ENCODE assay signal across 8 mouse cellular contexts in genomic region chr4:130519567-130520481, GRCm38 (mm10). TPM values are rescaled to one million over a fixed set of nuclear protein-coding genes. Genes with fewer than 3 reads are reported as not detected.
A peak's percentile ranks its signal among the peaks of the same experiment; 100 is the strongest.
DNase-seq lines count a peak whose midpoint lies in the region; TF ChIP-seq lines count a peak whose summit lies in the region.

No protein-coding gene starts in this region.

- H3K79me2 ChIP-seq in macrophage (ENCODE audit: inconsistent target): no peaks in the 10 kb centered on the region

- TF ChIP-seq POLR2A in cortical plate, adult 2 months (IDR thresholded peaks at IDR 0.05; ENCODE audit: extremely low read depth, insufficient read depth, low read length): no peak

- H3K4me3 ChIP-seq in cortical plate, adult 2 months (ENCODE audit: insufficient read depth, low read length): peak overlapping the region; percentile 43
- peak overlapping the region; percentile 59 for H3K4me3 ChIP-seq in left cerebral cortex, adult 2 months
- peak overlapping the region; percentile 52 for H3K4me3 ChIP-seq in macrophage (ENCODE audit: inconsistent target)

- 10% methylated on average over 40 of the region's 40 CpGs for WGBS in macrophage (ENCODE audit: missing documents)

- H3K4me1 ChIP-seq in cortical plate, adult 2 months (ENCODE audit: control insufficient read depth, insufficient read depth, low read length): no peaks in the 10 kb centered on the region

- TF ChIP-seq CTCF in cortical plate, adult 2 months (IDR thresholded peaks at IDR 0.05; ENCODE audit: extremely low read depth, insufficient read depth, low read length): no peak
- no peak for TF ChIP-seq CTCF in left cerebral cortex, adult 2 months (IDR thresholded peaks at IDR 0.05)

- H3K36me3 ChIP-seq in macrophage (ENCODE audit: inconsistent target): no peaks in the 10 kb centered on the region

- DNase-seq in adipocyte (ENCODE audit: low spot score): peak; percentile 54
- peak; percentile 85 to 86 for DNase-seq in gastrocnemius, adult 8-10 months (ENCODE audit: low spot score in 2 of 2)
- peak; percentile 82 for DNase-seq in hindlimb bud, embryonic 11.5 days (ENCODE audit: extremely low spot score, low read depth, low spot score)
- peak; percentile 87 to 90 for DNase-seq in left cerebral cortex, adult 2 months (ENCODE audit: extremely low spot score in 1 of 2, low spot score in 2 of 2)
- DNase-seq in retina, postnatal 7 days (ENCODE audit: low read depth, low spot score): peak; percentile 85
- DNase-seq in urinary bladder, adult 18-20 months (ENCODE audit: low spot score in 2 of 2): peak; percentile 92 to 98

- intact Hi-C loops in left cerebral cortex, adult 2 months (cut with DNase I): no loop called here

- no peak overlapping the region for H3K27ac ChIP-seq in cortical plate, adult 2 months (ENCODE audit: insufficient read depth, low read length)
- H3K27ac ChIP-seq in left cerebral cortex, adult 2 months: no peak overlapping the region
- no peak overlapping the region for H3K27ac ChIP-seq in macrophage

RNA-seq across cellular contexts. Expression of gene Nkain1, which starts 54.1 kb away (rescaled TPM):
- polyA plus RNA-seq in cortical plate, adult 2 months (2012; rRNA removed): 40.5 and 42.0 TPM in 2 replicates
- total RNA-seq in gastrocnemius, adult 8-10 months (2022): 10 to 100 TPM; 14.8 to 37.2 (median 25.9) TPM
- total RNA-seq in left cerebral cortex, adult 2 months (2021): 10 to 100 TPM; 28.2 to 29.8 TPM
- 1 to 10 TPM in 12 of 26 experiments, under 1 TPM in 2, not detected in 12; 0.70 to 8.7 (median 2.5) TPM for total RNA-seq in macrophage (2018; cell fraction: chromatin; rRNA removed)
- 10 to 100 TPM in 5 of 26 experiments, 1 to 10 TPM in 20, under 1 TPM in 1; 0.99 to 13.6 (median 5.0) TPM for total RNA-seq in macrophage (2018; cell fraction: cytosol; rRNA removed)
- 10 to 100 TPM in 1 of 26 experiments, 1 to 10 TPM in 17, under 1 TPM in 5, not detected in 3; 0.59 to 11.8 (median 1.8) TPM for total RNA-seq in macrophage (2018; cell fraction: nucleus; rRNA removed)
- 4.7 to 21.7 TPM (median 5.3 TPM) in 3 replicates for polyA plus RNA-seq in macrophage (2018)
